Mouse (Mus musculus) forebrain, embryonic 15.5 days (tissue): Measurements from ENCODE around the gene Lsm10. TPM values are rescaled to one million over a fixed set of nuclear protein-coding genes. Genes with fewer than 3 reads are reported as not detected.

Experiments used
- ATAC-seq: fragments of 200-750 bp; cut with Nextera tagmentation; replicated peaks from 2 replicates; pipeline ENCODE4 v1.8.0; 2017; ENCODE audit warnings: mild to moderate bottlenecking, moderate TSS enrichment, moderate library complexity
- H3K27ac ChIP-seq: fragments of 300-500 bp; sonication (generic); replicated peaks from 2 replicates; pipeline ENCODE4 v1.5.1; 2015; ENCODE audit warnings: mild to moderate bottlenecking, inconsistent platforms
- H3K27me3 ChIP-seq: fragments of 300-500 bp; sonication (generic); 2 replicates; pipeline ENCODE4 v1.6.1; 2015; ENCODE audit warnings: inconsistent platforms
- H3K36me3 ChIP-seq: fragments of 300-500 bp; sonication (generic); 2 replicates; pipeline ENCODE4 v1.6.1; 2015; ENCODE audit warnings: mild to moderate bottlenecking, inconsistent platforms
- H3K4me1 ChIP-seq: fragments of 300-500 bp; sonication (generic); 2 replicates; pipeline ENCODE4 v1.6.1; 2015; ENCODE audit warnings: inconsistent platforms
- H3K4me2 ChIP-seq: fragments of 300-500 bp; sonication (generic); replicated peaks from 2 replicates; pipeline ENCODE4 v1.6.1; 2015; ENCODE audit warnings: mild to moderate bottlenecking, inconsistent platforms
- H3K4me3 ChIP-seq: fragments of 300-500 bp; sonication (generic); 2 replicates; pipeline ENCODE4 v1.5.1; 2015; ENCODE audit warnings: mild to moderate bottlenecking, inconsistent platforms
- H3K9ac ChIP-seq: fragments of 300-500 bp; sonication (generic); replicated peaks from 2 replicates; pipeline ENCODE4 v1.6.1; 2015; ENCODE audit warnings: mild to moderate bottlenecking, inconsistent platforms
- H3K9me3 ChIP-seq: fragments of 300-500 bp; sonication (generic); 2 replicates; pipeline ENCODE4 v1.6.1; 2016; ENCODE audit warnings: inconsistent platforms
- WGBS: fragments of 180-500 bp; shearing (Covaris S2); methylation state at CpG from one replicate; pipeline ENCODE4 v1.1.7; 2015; ENCODE audit warnings: mixed read lengths; 5-methylcytosine and 5-hydroxymethylcytosine counted together
- polyA plus RNA-seq: library from polyadenylated mRNA; unstranded; fragments of >200 nt; fragmentation: Nextera tagmentation; extraction: Ambion mirVana; gene quantifications from 2 replicates; pipeline ENCODE4 v1.2.1, GENCODE M21; 2015

Gene Lsm10
- polyA plus RNA-seq, 1 experiment from 2014 or later = 58.9 TPM

DNA sequence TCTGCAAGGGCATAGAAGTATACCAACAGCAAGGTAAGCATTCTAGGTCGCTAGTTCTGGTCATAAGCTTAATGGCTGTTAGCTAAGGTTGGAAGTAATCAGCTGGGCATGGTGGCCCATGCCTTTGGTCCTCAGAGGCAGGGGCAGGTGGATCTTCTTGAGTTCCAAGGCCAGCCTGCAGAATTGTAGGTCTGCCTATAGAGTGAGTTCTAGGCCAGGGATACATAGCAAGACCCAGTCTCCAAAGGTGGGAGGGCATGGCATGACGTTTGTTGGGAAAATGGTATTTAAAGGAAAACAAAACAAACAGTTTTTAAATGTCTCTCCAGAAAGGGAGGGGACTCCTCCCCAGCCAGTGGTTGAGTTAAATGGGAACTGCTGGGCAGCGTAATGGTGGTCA is 4.3 kb downstream of the Lsm10 start:
- ATAC-seq = no peak
- Histone ChIP-seq H3K4me3 (no peak overlapping the region), H3K4me1 (peaks cover 58% of the 10 kb centered on the region), H3K36me3 (no peaks in the 10 kb centered on the region), H3K4me2 (no peak overlapping the region), H3K9ac (no peak overlapping the region), H3K27ac (no peak overlapping the region), H3K9me3 (no peaks in the 10 kb centered on the region), H3K27me3 (no peaks in the 10 kb centered on the region)
- 86% methylated on average over 3 of the region's 3 CpGs for WGBS

DNA sequence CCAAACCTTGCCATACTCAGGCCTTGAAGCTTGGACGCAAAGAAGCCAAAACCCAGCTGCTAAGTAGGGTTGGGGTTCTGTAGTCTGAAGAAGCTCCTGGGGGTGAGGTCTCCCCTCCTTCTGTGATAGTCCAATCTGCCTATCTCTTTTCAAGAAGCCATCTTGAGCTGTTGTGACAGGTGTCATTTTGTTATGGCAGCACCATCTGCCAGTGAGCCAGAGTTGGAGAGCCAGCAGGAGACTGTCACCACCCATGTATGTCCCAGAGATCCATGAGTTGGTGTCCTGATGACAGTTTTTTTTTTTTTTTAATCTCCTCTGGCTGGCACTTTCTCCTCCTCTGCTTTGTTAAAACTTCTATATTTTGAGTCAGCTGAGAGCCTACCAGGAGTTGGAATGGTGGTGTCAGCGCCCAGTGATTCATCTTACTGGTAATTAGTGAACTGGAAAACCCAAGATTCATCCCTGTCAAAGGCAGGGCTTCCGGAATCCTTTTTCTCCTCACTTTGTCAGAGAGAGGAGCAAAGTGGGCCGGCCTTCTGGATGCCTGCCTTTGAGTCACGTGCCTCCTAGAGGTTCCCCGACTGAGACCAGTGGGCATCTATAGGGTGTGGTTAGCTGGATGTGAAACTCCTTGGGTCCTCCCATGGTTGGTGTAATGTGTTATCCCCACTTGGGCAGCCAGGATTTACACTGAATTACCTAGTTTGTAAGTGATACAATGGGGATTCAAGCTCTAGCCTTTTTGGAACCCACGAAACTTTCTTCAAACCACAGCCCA is 5.8 kb downstream of the Lsm10 start:
- H3K27ac ChIP-seq = peak overlapping the region; percentile 80
- no peaks in the 10 kb centered on the region for H3K27me3 ChIP-seq
- H3K4me1 ChIP-seq = peaks cover 62% of the 10 kb centered on the region
- H3K36me3 ChIP-seq = no peaks in the 10 kb centered on the region
- ATAC-seq = no peak
- H3K4me3 ChIP-seq = peak overlapping the region; percentile 84; the same call in 1 of the 2 replicates
- H3K9me3 ChIP-seq = no peaks in the 10 kb centered on the region
- H3K4me2 ChIP-seq = peak overlapping the region; percentile 53
- WGBS = 36% methylated on average over 7 of the region's 7 CpGs
- no peak overlapping the region for H3K9ac ChIP-seq

DNA sequence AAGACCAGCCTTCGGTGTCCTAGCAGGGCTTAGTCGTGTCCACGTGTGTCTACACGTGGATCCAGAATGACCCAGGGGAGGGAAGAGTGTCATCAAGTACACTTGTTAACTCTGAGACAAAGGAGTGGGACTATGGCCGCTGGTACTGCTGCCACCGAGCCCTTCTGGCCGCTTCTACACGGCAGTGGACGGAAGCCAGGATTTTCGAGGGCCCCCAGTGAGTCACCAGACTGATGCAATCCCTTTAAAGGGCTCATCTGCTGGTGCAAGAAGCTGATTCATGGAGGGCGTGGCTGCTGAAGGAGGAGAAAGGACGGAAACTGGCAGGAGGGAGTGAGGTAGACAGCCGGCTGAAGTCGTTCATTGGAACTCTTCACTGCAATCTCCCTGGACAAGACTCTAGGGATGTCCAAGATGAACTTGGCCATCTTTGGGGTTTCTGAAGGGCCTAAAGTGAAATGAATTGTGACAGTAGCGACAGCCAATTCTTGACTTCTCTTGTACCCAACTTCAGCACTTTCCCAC is 6.7 kb downstream of the Lsm10 start:
- Histone ChIP-seq H3K27me3 (no peaks in the 10 kb centered on the region), H3K4me1 (peaks cover 64% of the 10 kb centered on the region), H3K27ac (peak overlapping the region; percentile 80), H3K9me3 (no peaks in the 10 kb centered on the region), H3K4me3 (peak overlapping the region; percentile 84), H3K9ac (peak overlapping the region; percentile 17; the same call in 1 of the 2 replicates), H3K36me3 (no peaks in the 10 kb centered on the region), H3K4me2 (peak overlapping the region; percentile 53)
- ATAC-seq = peak; percentile 44; the same call in 1 of the 2 replicates
- 1% methylated on average over 15 of the region's 15 CpGs for WGBS

DNA sequence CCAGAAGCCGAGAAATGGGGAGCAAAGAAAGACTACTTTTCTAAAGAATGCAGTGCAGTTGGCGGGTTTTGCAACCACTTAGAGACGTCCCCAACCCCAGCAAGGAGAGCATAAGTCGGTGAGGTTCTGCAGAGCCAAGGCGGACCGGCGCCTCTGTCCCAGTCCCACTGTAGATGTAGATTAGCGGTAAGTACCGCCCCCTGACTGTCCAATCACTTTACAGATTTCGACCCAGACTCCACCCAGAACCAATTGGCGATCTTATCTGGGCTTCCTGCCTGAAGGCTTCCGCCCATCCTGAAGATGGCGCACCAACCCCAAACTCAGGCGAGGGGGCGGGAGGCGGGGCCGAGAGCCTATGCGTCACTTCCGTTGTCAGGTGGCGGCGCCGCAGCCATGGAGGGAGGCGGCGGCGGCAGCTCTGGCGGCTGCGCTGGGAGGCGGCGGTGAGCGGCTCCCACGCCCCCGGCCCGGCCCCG is 7.2 kb downstream of the Lsm10 start, which contains the start of gene Stk40:
Gene Stk40, plus strand, starts transcription at position 368 of the 479 bp plus-strand sequence.
- under 1% methylated on average over 34 of the region's 34 CpGs for WGBS

DNA sequence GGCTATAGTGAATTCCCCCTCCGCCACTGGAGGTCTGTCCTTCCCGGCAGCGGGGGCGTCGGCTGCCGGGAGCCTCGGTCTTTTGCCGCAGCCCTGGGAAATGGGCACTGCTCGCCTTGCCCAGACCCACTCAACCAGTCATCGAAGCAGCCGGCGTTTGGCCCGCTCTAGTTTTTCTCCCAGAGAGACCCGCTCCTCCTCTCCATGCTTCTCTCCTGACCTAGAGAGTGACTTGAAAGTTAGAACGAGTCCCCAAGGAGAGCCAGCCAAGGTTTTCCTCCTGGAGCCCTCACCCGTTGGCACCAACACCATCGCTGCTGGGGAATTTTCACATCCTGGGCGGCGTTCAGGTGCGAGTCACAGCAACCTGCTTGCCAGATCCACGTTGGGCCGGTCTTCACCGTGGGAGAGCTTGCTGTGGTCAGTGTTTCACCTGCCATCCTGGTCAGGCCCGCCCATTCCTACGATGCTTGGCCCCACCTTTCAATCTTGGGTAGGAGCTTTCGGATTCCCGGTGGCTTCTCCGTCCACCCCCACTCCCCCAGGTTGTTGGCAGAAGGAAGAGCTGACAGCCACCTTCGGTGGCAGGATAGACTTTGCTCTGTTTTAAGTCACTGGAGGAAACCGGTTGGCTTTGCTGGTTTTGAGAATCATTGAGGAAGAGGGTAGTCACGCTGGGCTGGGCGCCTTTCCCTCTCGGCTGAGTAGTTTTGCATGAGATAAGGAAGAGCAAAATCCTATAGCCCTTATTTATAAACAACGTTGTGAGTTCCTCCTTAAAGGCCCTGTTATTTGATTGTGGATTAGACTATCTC is 8.0 kb downstream of the Lsm10 start:
- Histone ChIP-seq H3K4me3 (peak overlapping the region; percentile 84), H3K9ac (peak overlapping the region; percentile 80), H3K9me3 (no peaks in the 10 kb centered on the region), H3K36me3 (no peaks in the 10 kb centered on the region), H3K4me1 (peaks cover 66% of the 10 kb centered on the region), H3K27ac (peak overlapping the region; percentile 60), H3K27me3 (no peaks in the 10 kb centered on the region), H3K4me2 (peak overlapping the region; percentile 93)
- peak; percentile 21; the same call in 1 of the 2 replicates for ATAC-seq
- WGBS = 3% methylated on average over 34 of the region's 34 CpGs

More for the DNA sequence above, 7.2 kb downstream of the Lsm10 start, which contains the start of gene Stk40:
- Histone ChIP-seq H3K36me3 (no peaks in the 10 kb centered on the region), H3K4me1 (peaks cover 69% of the 10 kb centered on the region), H3K27ac (peak within 1 kb of the TSS; percentile 80), H3K9ac (peak within 1 kb of the TSS; percentile 80), H3K9me3 (no peaks in the 10 kb centered on the region), H3K4me2 (peak within 1 kb of the TSS; percentile 93), H3K4me3 (peak within 1 kb of the TSS; percentile 84), H3K27me3 (no peaks in the 10 kb centered on the region)
- ATAC-seq = peak; percentile 97

DNA sequence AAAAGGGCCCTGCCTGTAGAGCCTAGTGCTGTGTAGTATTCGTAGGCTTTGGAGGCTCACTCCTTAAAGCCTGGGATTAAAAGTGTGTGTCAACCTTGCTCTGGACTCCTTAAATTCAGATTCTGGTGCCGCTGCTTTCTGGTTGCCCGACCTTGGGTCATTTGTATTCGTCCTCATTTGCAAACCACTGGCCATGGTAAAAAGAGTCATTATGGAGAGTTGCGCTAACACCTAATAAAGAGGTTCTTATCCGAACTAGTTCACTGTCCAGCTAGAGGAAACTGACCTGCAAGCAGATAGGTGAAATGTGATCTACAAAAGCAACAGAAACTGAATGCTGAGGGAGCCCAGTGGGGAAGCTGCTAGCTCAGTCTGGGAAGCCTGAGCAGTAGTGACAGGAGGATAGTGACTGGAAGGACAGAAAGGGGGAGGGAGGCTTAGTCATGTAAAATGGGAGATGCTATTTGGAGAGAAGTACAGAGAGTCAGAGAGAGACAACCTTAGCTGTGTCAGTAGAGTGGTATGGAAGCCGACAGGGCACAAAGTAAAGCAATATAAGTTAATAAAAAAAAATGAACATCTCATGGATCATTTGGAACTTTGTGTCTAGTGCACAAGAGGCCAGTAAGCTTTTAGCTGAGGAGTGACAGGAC is 8.8 kb downstream of the Lsm10 start:
- H3K4me3 ChIP-seq = peak overlapping the region; percentile 84
- H3K9me3 ChIP-seq = no peaks in the 10 kb centered on the region
- H3K4me1 ChIP-seq = peaks cover 66% of the 10 kb centered on the region
- peak overlapping the region; percentile 93 for H3K4me2 ChIP-seq
- H3K27ac ChIP-seq = no peak overlapping the region
- no peaks in the 10 kb centered on the region for H3K27me3 ChIP-seq
- H3K9ac ChIP-seq = 0 out of 2 replicates have a peak overlapping the region, but pooled peaks have one; percentile 80
- H3K36me3 ChIP-seq = no peaks in the 10 kb centered on the region
- no peak for ATAC-seq
- WGBS = 51% methylated on average over 7 of the region's 7 CpGs

DNA sequence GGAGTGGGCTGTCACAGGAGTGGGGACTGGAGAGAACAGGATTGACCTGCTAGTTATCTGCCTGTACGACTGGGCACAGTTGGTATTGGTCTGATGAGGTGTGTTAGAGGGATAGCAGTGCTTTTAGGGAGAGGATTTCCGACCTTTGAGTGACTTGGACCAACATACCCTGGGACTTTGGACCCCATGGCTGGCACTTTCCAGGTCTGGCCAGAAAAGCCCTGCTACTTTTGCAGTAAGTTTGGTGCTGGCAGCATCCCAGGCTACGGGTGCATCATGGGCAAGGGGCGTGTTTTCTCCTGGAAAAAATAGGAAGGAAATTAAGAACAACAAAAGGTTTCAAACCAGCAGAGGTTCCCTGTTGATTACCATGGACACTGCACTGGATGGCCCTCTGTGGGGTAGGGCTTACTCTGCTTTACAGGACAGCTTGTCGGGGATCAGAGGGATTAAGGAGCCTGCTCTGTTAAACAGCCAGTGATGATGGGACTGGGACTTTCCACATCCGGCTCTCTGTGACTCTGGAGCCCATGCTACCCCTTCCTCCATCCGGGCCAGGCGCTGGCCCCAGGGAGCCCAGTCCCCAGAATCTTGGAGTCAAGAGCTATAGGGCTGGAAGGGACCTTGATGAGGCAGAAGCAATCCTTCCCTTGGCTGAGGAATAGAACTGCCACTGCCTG is 11.8 kb downstream of the Lsm10 start:
- no peak for ATAC-seq
- Histone ChIP-seq H3K4me2 (no peak overlapping the region), H3K4me3 (no peak overlapping the region), H3K27me3 (no peaks in the 10 kb centered on the region), H3K9me3 (no peaks in the 10 kb centered on the region), H3K27ac (no peak overlapping the region), H3K4me1 (peaks cover 58% of the 10 kb centered on the region), H3K9ac (no peak overlapping the region), H3K36me3 (no peaks in the 10 kb centered on the region)
- WGBS = 27% methylated on average over 8 of the region's 8 CpGs

DNA sequence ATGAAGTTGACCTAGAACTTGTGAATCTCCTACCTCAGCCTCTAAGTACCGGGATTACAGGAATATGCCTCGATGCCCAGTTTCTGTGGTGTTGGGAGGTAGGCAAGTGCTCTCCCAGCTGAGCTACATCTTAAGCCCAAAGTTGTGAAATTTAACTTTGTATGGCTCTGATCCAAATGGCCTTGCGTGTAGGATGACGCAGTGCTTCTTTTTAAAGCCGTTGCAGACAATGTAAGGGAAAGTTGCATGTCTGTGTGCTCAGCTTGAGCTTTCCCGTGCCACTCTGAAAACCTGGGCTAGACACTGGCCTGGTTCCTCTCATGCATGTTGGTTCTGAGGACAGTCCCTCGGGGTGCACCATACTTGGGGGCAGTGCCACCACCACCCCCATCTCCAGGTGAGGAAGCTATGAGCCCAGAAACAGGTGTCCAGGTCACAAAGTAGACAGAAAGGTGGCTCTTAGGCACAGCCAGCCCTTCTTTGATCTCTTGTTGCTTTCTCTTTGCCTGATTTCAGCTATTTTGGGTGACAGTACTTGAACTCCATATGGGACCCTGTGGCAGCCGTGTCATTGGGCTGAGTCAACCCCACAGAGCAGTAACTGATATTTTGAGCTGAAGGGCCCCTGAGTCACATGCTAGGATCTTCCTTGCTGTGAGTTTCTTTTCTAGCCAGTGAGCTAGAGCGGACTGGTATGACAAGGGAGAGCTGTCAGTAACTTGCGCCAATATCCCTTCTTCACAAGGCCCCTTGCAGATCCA is 13.4 kb downstream of the Lsm10 start:
- 78% methylated on average over 10 of the region's 10 CpGs for WGBS
- H3K4me3 ChIP-seq = no peak overlapping the region
- no peaks in the 10 kb centered on the region for H3K27me3 ChIP-seq
- peaks cover 51% of the 10 kb centered on the region for H3K4me1 ChIP-seq
- no peak overlapping the region for H3K9ac ChIP-seq
- H3K27ac ChIP-seq = peak overlapping the region; percentile 66
- no peak overlapping the region for H3K4me2 ChIP-seq
- H3K36me3 ChIP-seq = no peaks in the 10 kb centered on the region
- H3K9me3 ChIP-seq = no peaks in the 10 kb centered on the region
- ATAC-seq = no peak

DNA sequence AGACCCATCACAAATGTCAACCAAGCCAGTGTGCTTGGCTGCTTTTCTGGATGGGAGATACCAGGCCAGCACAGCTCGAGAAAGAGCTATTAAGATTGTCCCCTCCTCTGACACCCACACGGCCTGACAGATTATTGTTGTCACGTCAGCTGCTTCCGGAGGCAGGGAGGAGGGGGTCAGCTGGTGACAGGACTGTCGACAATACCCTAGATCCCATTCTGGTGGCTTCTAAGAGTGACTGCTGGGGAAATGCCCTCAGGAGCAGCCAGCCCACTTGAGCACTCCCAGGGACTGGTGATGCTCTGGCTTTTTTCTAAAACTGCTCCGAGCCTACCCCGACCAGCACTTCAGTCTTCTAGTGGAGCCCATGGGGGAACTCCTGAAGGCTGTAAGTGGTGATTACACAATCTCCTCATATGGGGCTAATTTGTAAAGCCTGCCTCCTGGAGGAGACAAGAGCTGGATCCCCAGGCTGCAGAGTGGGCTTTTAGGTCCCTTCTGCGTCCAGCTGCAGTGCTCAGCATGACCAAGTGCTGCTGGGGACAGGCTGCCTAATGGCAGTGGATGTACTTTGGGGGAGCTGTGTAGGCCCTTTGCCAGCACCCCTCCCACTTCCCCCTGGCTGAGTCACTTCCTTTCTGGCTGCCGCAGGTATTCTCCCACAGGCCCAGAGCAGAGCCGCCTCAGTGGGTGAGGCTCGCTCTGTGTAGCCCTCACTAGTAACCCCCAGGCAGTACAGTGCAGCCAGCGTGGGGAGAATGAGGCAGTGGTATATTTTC is 14.1 kb downstream of the Lsm10 start:
- Histone ChIP-seq H3K4me3 (no peak overlapping the region), H3K27me3 (no peaks in the 10 kb centered on the region), H3K4me2 (0 out of 2 replicates have a peak overlapping the region, but pooled peaks have one; percentile 14), H3K27ac (peak overlapping the region; percentile 66), H3K4me1 (peaks cover 44% of the 10 kb centered on the region), H3K9me3 (no peaks in the 10 kb centered on the region), H3K9ac (peak overlapping the region; percentile 7; the same call in 1 of the 2 replicates), H3K36me3 (no peaks in the 10 kb centered on the region)
- ATAC-seq = peak; percentile 54
- 10% methylated on average over 12 of the region's 12 CpGs for WGBS

DNA sequence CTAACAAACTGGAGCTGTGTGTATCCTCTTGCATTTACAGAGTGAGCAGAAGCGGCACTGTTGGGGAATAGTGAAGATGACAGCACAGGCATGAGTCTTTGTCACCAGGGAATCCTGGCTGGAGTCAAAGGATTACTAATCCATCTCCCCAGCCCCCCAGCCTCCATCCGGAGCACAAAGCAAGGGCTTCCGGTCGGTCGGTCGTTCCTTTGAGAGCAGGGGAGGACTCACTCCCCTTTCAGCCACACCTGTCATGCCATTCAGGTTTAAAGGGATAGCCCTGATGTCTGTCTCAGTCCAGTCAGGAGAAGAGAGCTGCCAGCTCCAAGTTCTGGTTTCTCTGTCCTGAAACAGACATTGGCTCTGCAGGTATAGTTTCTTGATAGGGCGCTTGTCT is 14.7 kb downstream of the Lsm10 start:
- H3K4me1 ChIP-seq = peaks cover 38% of the 10 kb centered on the region
- H3K9ac ChIP-seq = peak overlapping the region; percentile 7
- 22% methylated on average over 7 of the region's 7 CpGs for WGBS
- ATAC-seq = no peak
- peak overlapping the region; percentile 66 for H3K27ac ChIP-seq
- no peaks in the 10 kb centered on the region for H3K9me3 ChIP-seq
- H3K4me3 ChIP-seq = no peak overlapping the region
- H3K27me3 ChIP-seq = no peaks in the 10 kb centered on the region
- H3K4me2 ChIP-seq = 0 out of 2 replicates have a peak overlapping the region, but pooled peaks have one; percentile 14
- H3K36me3 ChIP-seq = no peaks in the 10 kb centered on the region
